Mouse (Mus musculus) forebrain, embryonic 12.5 days (tissue): ENCODE data around the gene AU022252. TPM values are rescaled to one million over a fixed set of nuclear protein-coding genes. Genes with fewer than 3 reads are reported as not detected.

Experiments
- polyA plus RNA-seq: library from polyadenylated mRNA; unstranded; fragments of >200 nt; fragmentation: Nextera tagmentation; extraction: Ambion mirVana; gene quantifications from 2 replicates; pipeline ENCODE4 v1.2.1, GENCODE M21; 2016

The AU022252 gene
- polyA plus RNA-seq, 1 experiment from 2014 or later: 37.8 TPM

Other genes starting within 250 kb of the AU022252 start
- 110 and 113 TPM in 2 replicates for gene Slc2a1, start 124.0 kb downstream of the AU022252 start, polyA plus RNA-seq
- gene Zfp691, start 58.5 kb downstream of the AU022252 start, polyA plus RNA-seq: 7.8 and 9.9 TPM in 2 replicates
- gene Ermap, start 42.7 kb downstream of the AU022252 start, polyA plus RNA-seq: 3.6 and 5.1 TPM in 2 replicates
- gene Svbp, start 37.4 kb downstream of the AU022252 start, polyA plus RNA-seq: 156 and 162 TPM in 2 replicates
- gene Tmem269, start 14.5 kb downstream of the AU022252 start, polyA plus RNA-seq: not detected in 2 replicates
- gene P3h1, start 203 bp upstream of the AU022252 start, polyA plus RNA-seq: 10.3 and 15.7 TPM in 2 replicates
- 0.18 and 0.59 TPM in 2 replicates for gene Cldn19, start 22.7 kb upstream of the AU022252 start, polyA plus RNA-seq
- gene Ybx1, start 61.9 kb upstream of the AU022252 start, polyA plus RNA-seq: 1,255 and 1,318 TPM in 2 replicates
- gene Ppih, start 87.8 kb upstream of the AU022252 start, polyA plus RNA-seq: 117 and 118 TPM in 2 replicates
- gene Ccdc30, start 182.8 kb upstream of the AU022252 start, polyA plus RNA-seq: 11.8 and 13.4 TPM in 2 replicates
- 19.5 and 21.0 TPM in 2 replicates for gene Ppcs, start 189.7 kb upstream of the AU022252 start, polyA plus RNA-seq
- 0.31 TPM in 1 of 2 replicates, not detected in the other for gene Zmynd12, start 190.1 kb upstream of the AU022252 start, polyA plus RNA-seq